Mouse (Mus musculus): ENCODE data around the gene Dpagt1. TPM values are rescaled to one million over a fixed set of nuclear protein-coding genes. Genes with fewer than 3 reads are reported as not detected.

Dpagt1 gene
- polyA plus RNA-seq (2017; shearing (Covaris generic)), result 8.7 TPM

GRCm38 (mm10) chr9:44325768-44326370, at the start of gene Dpagt1:
TSS of gene Dpagt1 (plus strand) at chr9:44326019.

GRCm38 (mm10) chr9:44288076-44288958, 37.5 kb upstream of the Dpagt1 start, which contains the start of gene Abcg4:
TSS of gene Abcg4 (minus strand) at chr9:44288615.

DNA sequence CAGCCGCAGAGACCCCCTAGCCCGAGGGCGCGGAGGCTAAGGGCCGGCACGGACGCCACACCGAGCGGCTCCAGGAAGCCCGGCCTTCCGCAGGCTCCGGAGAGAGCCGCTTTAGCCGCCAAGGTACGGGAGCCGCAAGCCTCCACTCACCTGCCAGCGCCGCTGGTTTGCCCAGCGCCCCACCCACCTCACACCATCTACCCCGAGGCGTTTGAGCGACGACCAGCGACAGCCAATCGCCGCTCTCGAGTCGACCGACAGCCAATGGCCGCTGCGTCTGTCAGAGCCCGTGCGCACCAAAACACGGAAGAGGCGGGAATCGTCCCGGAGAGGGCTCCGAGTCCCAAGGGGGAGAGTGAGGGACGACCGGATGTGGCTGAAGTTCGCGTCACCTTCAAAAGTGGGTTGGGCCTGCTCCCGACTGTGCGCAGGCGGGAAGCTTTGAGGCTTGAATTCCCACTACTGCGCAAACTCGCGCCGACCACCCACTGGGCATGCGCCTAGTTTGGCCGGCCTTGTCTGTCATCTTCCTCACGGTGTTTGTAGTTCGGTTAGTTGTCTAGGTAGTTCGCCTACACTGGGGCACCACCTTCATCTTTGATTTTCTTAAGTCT, 20.2 kb upstream of the Dpagt1 start, which contains the start of gene Hinfp:
Gene Hinfp (minus strand): TSS at position 206 of the 614 bp plus-strand sequence.

GRCm38 (mm10) chr9:44319887-44320798, 5.7 kb upstream of the Dpagt1 start, which contains the start of gene C2cd2l:
TSS of gene C2cd2l (minus strand) at chr9:44320285.

GRCm38 (mm10) chr9:44334396-44335330, 8.8 kb downstream of the Dpagt1 start, which contains the start of gene H2afx:
TSS of gene H2afx (plus strand) at chr9:44334694.

DNA sequence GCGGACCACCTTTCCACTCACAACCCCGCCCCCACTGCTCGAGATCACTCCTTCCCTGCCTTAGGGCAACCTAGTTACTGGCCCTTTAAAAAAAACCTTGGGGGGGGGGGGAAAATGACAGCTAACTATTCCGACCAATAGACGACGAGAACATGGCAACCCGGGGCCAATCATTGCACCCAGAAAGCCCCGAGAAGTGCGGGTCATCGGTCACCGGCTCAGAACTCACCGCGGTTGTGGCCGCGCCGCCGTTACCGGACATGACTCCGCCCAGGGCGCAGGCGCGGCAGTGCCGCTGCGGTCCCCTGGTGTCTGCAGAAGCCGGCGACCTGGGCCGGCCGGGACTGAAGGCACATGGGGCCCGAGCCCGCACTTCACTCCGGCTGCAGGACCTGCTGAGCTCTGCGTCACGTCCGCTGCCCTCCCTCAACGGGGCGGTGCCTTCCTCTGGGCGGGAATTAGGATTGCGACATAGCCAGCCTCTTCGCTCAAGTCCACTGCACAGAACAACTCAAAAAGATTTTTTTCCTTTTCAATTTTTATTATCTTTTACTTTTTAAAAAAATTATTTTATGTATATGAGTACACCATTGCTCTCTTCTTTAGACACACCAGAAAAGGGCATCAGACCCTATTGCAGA, 18.1 kb downstream of the Dpagt1 start, which contains the start of gene Hmbs:
Gene Hmbs (minus strand): TSS at position 448 of the 641 bp plus-strand sequence.

DNA sequence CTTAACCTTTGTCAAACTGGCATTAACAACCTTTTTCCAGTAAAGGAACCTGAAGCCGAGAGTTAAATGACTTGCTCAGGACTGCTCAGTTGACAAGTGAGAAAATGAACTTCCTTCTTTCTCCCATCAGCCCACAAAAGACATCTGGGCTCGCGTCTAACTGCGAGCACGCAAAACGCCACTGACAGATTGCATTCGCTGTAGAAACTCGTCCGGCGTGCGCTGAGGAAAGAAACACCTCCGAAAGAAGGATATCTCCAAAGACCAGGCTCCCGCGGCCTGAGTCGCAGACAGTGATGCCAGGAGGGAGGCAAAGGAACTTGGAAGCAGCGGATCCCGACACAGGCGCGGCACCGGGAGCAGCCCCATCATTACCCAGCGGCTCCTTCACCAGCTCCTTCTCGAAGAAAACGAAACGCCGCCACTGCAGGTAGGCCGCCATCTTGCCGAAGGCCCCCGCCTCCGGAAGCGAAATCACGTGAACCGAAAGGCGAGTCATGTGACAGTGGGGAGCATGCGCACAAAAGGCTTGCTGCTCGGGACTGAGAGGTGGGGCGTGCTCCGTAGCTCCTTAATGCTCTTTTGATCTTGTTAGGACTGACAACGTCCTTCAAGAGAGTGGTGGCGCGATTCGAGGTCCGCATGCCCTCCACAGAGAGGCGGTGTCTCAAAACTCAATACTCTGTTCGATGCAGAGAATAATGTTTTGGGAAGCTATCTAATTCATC, 35.5 kb downstream of the Dpagt1 start, which contains the start of gene Vps11:
Gene Vps11 (minus strand): TSS at position 481 of the 728 bp plus-strand sequence.

GRCm38 (mm10) chr9:44379054-44379834, 53.4 kb downstream of the Dpagt1 start, which contains the start of gene Hyou1:
TSS of gene Hyou1 (plus strand) at chr9:44379490.

Other genes with a start within 250 kb of the Dpagt1 start
- gene Mfrp, start 224.3 kb upstream of the Dpagt1 start, polyA plus RNA-seq (2017; shearing (Covaris generic)), result not detected
- gene C1qtnf5, start 218.8 kb upstream of the Dpagt1 start, polyA plus RNA-seq (2017; shearing (Covaris generic)), result not detected
- not detected for gene Gm49380, start 212.5 kb upstream of the Dpagt1 start, polyA plus RNA-seq (2017; shearing (Covaris generic))
- 16.6 TPM for gene Rnf26, start 212.5 kb upstream of the Dpagt1 start, polyA plus RNA-seq (2017; shearing (Covaris generic))
- gene Mcam, start 191.6 kb upstream of the Dpagt1 start, polyA plus RNA-seq (2017; shearing (Covaris generic)), result 0.67 TPM
- 33.9 TPM for gene Cbl, start 92.0 kb upstream of the Dpagt1 start, polyA plus RNA-seq (2017; shearing (Covaris generic))
- gene Ccdc153, start 85.3 kb upstream of the Dpagt1 start, polyA plus RNA-seq (2017; shearing (Covaris generic)), result not detected
- gene Pdzd3, start 74.5 kb upstream of the Dpagt1 start, polyA plus RNA-seq (2017; shearing (Covaris generic)), result 0.23 TPM
- gene Nlrx1, start 57.4 kb upstream of the Dpagt1 start, polyA plus RNA-seq (2017; shearing (Covaris generic)), result 4.8 TPM
- not detected for gene Abcg4, start 37.4 kb upstream of the Dpagt1 start, polyA plus RNA-seq (2017; shearing (Covaris generic))
- gene Hinfp, start 20.3 kb upstream of the Dpagt1 start, polyA plus RNA-seq (2017; shearing (Covaris generic)), result 34.4 TPM
- gene C2cd2l, start 5.7 kb upstream of the Dpagt1 start, polyA plus RNA-seq (2017; shearing (Covaris generic)), result 12.7 TPM
- 61.7 TPM for gene H2afx, start 8.7 kb downstream of the Dpagt1 start, polyA plus RNA-seq (2017; shearing (Covaris generic))
- gene Hmbs, start 18.2 kb downstream of the Dpagt1 start, polyA plus RNA-seq (2017; shearing (Covaris generic)), result 14.8 TPM
- 50.0 TPM for gene Vps11, start 35.7 kb downstream of the Dpagt1 start, polyA plus RNA-seq (2017; shearing (Covaris generic))
- 15.7 TPM for gene Hyou1, start 53.5 kb downstream of the Dpagt1 start, polyA plus RNA-seq (2017; shearing (Covaris generic))
- gene Slc37a4, start 70.8 kb downstream of the Dpagt1 start, polyA plus RNA-seq (2017; shearing (Covaris generic)), result 13.6 TPM
- 2,034 TPM for gene Rps25, start 81.1 kb downstream of the Dpagt1 start, polyA plus RNA-seq (2017; shearing (Covaris generic))
- 90.9 TPM for gene Trappc4, start 81.6 kb downstream of the Dpagt1 start, polyA plus RNA-seq (2017; shearing (Covaris generic))
- gene Ccdc84, start 92.5 kb downstream of the Dpagt1 start, polyA plus RNA-seq (2017; shearing (Covaris generic)), result 44.8 TPM
- gene Foxr1, start 115.1 kb downstream of the Dpagt1 start, polyA plus RNA-seq (2017; shearing (Covaris generic)), result 0.71 TPM
- gene Upk2, start 129.0 kb downstream of the Dpagt1 start, polyA plus RNA-seq (2017; shearing (Covaris generic)), result not detected
- gene Bcl9l, start 156.8 kb downstream of the Dpagt1 start, polyA plus RNA-seq (2017; shearing (Covaris generic)), result 20.8 TPM
- gene Cxcr5, start 235.9 kb downstream of the Dpagt1 start, polyA plus RNA-seq (2017; shearing (Covaris generic)), result 257 TPM

Measured in effector memory CD4-positive, alpha-beta T cell, adult 7 months (primary cell).